Mouse (Mus musculus) stomach, postnatal 0 days (tissue): ENCODE measurements around the gene Gm5269.

Source experiments
- CTCF ChIP-seq: IDR thresholded peaks from 2 replicates; pipeline ENCODE4 v1.5.1; 2016; ENCODE audit warnings: antibody characterized with exemption, low read depth, mild to moderate bottlenecking, moderate library complexity
- EP300 ChIP-seq: optimal IDR thresholded peaks from 2 replicates; pipeline ENCODE3; 2016; ENCODE audit warnings: antibody characterized with exemption

DNA sequence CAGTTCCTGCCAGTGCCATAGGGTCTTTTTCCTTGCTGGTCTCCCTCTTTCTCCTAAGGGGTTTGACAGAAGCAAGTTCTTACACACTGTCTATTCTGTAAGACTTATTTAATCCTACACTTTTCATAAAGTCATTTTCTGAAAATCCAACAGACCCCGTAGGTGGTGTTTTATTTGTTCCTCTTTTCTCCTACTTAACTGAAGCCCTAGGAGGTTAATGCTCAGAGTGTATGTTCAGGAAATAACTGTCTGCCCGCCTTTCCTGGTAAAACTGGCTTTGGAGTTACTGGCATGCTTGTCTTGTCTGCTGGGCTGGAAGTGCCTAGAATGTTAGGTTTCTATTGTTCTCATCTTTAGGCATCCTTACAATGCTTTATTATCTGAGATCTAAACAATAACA is 1.9 kb upstream of the Gm5269 start:
- TF ChIP-seq CTCF (no peak), EP300 (no peak)
